ENCODE assay signal across 9 mouse cellular contexts in genomic region chr1:36554633-36555399, GRCm38 (mm10). TPM values are rescaled to one million over a fixed set of nuclear protein-coding genes. Genes with fewer than 3 reads are reported as not detected.
DNase-seq lines count a peak whose midpoint lies in the region; ATAC-seq and TF ChIP-seq lines count a peak whose summit lies in the region.
"Had no signal": no experiment of that assay in that cellular context is flagged by ENCODE, and none has a peak within 500 bp of the region (broad histone marks: within the 10 kb centered on the region; RNA-seq: fewer than 3 reads in every experiment).

No protein-coding gene starts in this region.

- TF ChIP-seq POLR2A in limb, embryonic 14.5 days (IDR thresholded peaks at IDR 0.05; ENCODE audit: borderline replicate concordance, extremely low read depth, insufficient read depth, insufficient read length) = no peak

- DNase-seq in lung, embryonic 14.5 days = no peak
- DNase-seq in lung, postnatal 36 days = no peak
- DNase-seq in heart, postnatal 4 days = peak; percentile 33
- no peak for DNase-seq in limb, embryonic 14.5 days (ENCODE audit: low spot score)
- no peak for DNase-seq in thymus, postnatal 14 days
- DNase-seq in layer of hippocampus, postnatal 36 days = no peak
- DNase-seq in urinary bladder, postnatal 4 days (ENCODE audit: low spot score in 2 of 2) = no peak

- WGBS in lung, embryonic 14.5 days = 61% methylated on average over 21 of the region's 21 CpGs
- 66% methylated on average over 21 of the region's 21 CpGs for WGBS in limb, embryonic 14.5 days
- 66% methylated on average over 21 of the region's 21 CpGs for WGBS in stomach, embryonic 16.5 days

- no peak for TF ChIP-seq CTCF in lung, embryonic 14.5 days (IDR thresholded peaks at IDR 0.05; ENCODE audit: low read depth)

- no peak for ATAC-seq in lung, embryonic 14.5 days (ENCODE audit: insufficient read depth)
- ATAC-seq in limb, embryonic 14.5 days (ENCODE audit: low FRiP score, low read depth) = no peak
- ATAC-seq in stomach, embryonic 16.5 days (ENCODE audit: insufficient read depth, low FRiP score) = no peak

- peaks cover 58% of the 10 kb centered on the region for H3K36me3 ChIP-seq in lung, embryonic 14.5 days (ENCODE audit: insufficient read depth)
- H3K36me3 ChIP-seq in limb, embryonic 14.5 days (ENCODE audit: control insufficient read depth, insufficient read depth, low read length) = peaks cover 56% of the 10 kb centered on the region
- peaks cover 29% of the 10 kb centered on the region for H3K36me3 ChIP-seq in stomach, embryonic 16.5 days (ENCODE audit: control insufficient read depth, insufficient read depth, low read length)

- H3K9me3 ChIP-seq in lung, embryonic 14.5 days (ENCODE audit: low read depth, low read length) = no peaks in the 10 kb centered on the region
- H3K9me3 ChIP-seq in limb, embryonic 14.5 days (ENCODE audit: control insufficient read depth, low read length) = no peaks in the 10 kb centered on the region
- H3K9me3 ChIP-seq in stomach, embryonic 16.5 days (replicated peaks; ENCODE audit: control insufficient read depth, low read length) = no peaks in the 10 kb centered on the region

- H3K27me3 ChIP-seq in lung, embryonic 14.5 days (ENCODE audit: insufficient read depth, low read length) = no peaks in the 10 kb centered on the region
- no peaks in the 10 kb centered on the region for H3K27me3 ChIP-seq in limb, embryonic 14.5 days (ENCODE audit: control insufficient read depth, insufficient read depth, low read length)
- H3K27me3 ChIP-seq in stomach, embryonic 16.5 days (ENCODE audit: control insufficient read depth, insufficient read depth, low read length) = no peaks in the 10 kb centered on the region

- H3K27ac ChIP-seq in lung, embryonic 14.5 days (ENCODE audit: low read depth) = peak overlapping the region; percentile 100; the same call in 1 of the 2 replicates
- peak overlapping the region; percentile 99; the same call in 1 of the 2 replicates for H3K27ac ChIP-seq in limb, embryonic 14.5 days (replicated peaks; ENCODE audit: low read depth, low read length)
- peak overlapping the region; percentile 99 for H3K27ac ChIP-seq in stomach, embryonic 16.5 days (ENCODE audit: low read length)

- H3K4me3 ChIP-seq in lung, embryonic 14.5 days (ENCODE audit: low read depth, low read length) = peak overlapping the region; percentile 94
- H3K4me3 ChIP-seq in limb, embryonic 14.5 days (replicated peaks; ENCODE audit: low read length) = peak overlapping the region; percentile 96
- peak overlapping the region; percentile 88 for H3K4me3 ChIP-seq in stomach, embryonic 16.5 days (replicated peaks; ENCODE audit: low read length)

- H3K4me1 ChIP-seq in lung, embryonic 14.5 days (ENCODE audit: insufficient read depth) = peaks cover 17% of the 10 kb centered on the region
- peaks cover 29% of the 10 kb centered on the region for H3K4me1 ChIP-seq in limb, embryonic 14.5 days (ENCODE audit: control insufficient read depth, insufficient read depth, low read length)
- peaks cover 32% of the 10 kb centered on the region for H3K4me1 ChIP-seq in stomach, embryonic 16.5 days (ENCODE audit: control insufficient read depth, insufficient read depth, low read length)

- H3K4me2 ChIP-seq in lung, embryonic 14.5 days = peak overlapping the region; percentile 98
- peak overlapping the region; percentile 96 for H3K4me2 ChIP-seq in limb, embryonic 14.5 days (replicated peaks; ENCODE audit: low read depth, low read length, severe bottlenecking)
- peak overlapping the region; percentile 83 for H3K4me2 ChIP-seq in stomach, embryonic 16.5 days (ENCODE audit: low read depth, low read length)

- H3K9ac ChIP-seq in lung, embryonic 14.5 days = peak overlapping the region; percentile 25; the same call in 1 of the 2 replicates
- peak overlapping the region; percentile 96; the same call in 1 of the 2 replicates for H3K9ac ChIP-seq in limb, embryonic 14.5 days (ENCODE audit: low read depth, low read length, severe bottlenecking)
- peak overlapping the region; percentile 94 for H3K9ac ChIP-seq in stomach, embryonic 16.5 days (ENCODE audit: low read length)

RNA-seq across cellular contexts. Expression of gene Sema4c, which starts 3.3 kb away (rescaled TPM):
- polyA plus RNA-seq in lung, embryonic 14.5 days (2014; fragmentation: Nextera tagmentation; extraction: Ambion mirVana) = 2.2 and 2.7 TPM in 2 replicates
- total RNA-seq in heart, postnatal 4 days (2021) = 10 to 100 TPM; 26.7 to 31.2 TPM
- 45.9 and 48.5 TPM in 2 replicates for polyA plus RNA-seq in limb, embryonic 14.5 days (2012; rRNA removed)
- polyA plus RNA-seq in limb, embryonic 14.5 days (2014; fragmentation: Nextera tagmentation; extraction: Ambion mirVana) = 2.0 and 4.0 TPM in 2 replicates
- 10.0 and 10.6 TPM in 2 replicates for polyA plus RNA-seq in stomach, embryonic 16.5 days (2015; fragmentation: Nextera tagmentation; extraction: Ambion mirVana)
- total RNA-seq in layer of hippocampus, postnatal 36 days (2021) = 10 to 100 TPM; 11.4 to 11.6 TPM

RNA-seq across cellular contexts. Expression of gene Ankrd39, which starts 7.6 kb away (rescaled TPM):
- polyA plus RNA-seq in lung, embryonic 14.5 days (2014; fragmentation: Nextera tagmentation; extraction: Ambion mirVana) = 18.9 and 19.9 TPM in 2 replicates
- 10 to 100 TPM; 16.0 to 18.5 TPM for total RNA-seq in heart, postnatal 4 days (2021)
- polyA plus RNA-seq in limb, embryonic 14.5 days (2012; rRNA removed) = 22.4 and 26.2 TPM in 2 replicates
- 22.5 and 22.9 TPM in 2 replicates for polyA plus RNA-seq in limb, embryonic 14.5 days (2014; fragmentation: Nextera tagmentation; extraction: Ambion mirVana)
- 26.7 and 30.5 TPM in 2 replicates for polyA plus RNA-seq in stomach, embryonic 16.5 days (2015; fragmentation: Nextera tagmentation; extraction: Ambion mirVana)
- 10 to 100 TPM; 11.9 to 12.6 TPM for total RNA-seq in layer of hippocampus, postnatal 36 days (2021)

RNA-seq across cellular contexts. Expression of gene Gm42417, which starts 15.6 kb away (rescaled TPM):
- not detected in 2 replicates for polyA plus RNA-seq in lung, embryonic 14.5 days (2014; fragmentation: Nextera tagmentation; extraction: Ambion mirVana)
- 10 to 100 TPM; 48.6 to 69.8 TPM for total RNA-seq in heart, postnatal 4 days (2021)
- 0.47 TPM in 1 of 2 replicates, not detected in the other for polyA plus RNA-seq in limb, embryonic 14.5 days (2012; rRNA removed)
- polyA plus RNA-seq in limb, embryonic 14.5 days (2014; fragmentation: Nextera tagmentation; extraction: Ambion mirVana) = not detected in 2 replicates
- polyA plus RNA-seq in stomach, embryonic 16.5 days (2015; fragmentation: Nextera tagmentation; extraction: Ambion mirVana) = 1.9 TPM in 1 of 2 replicates, not detected in the other
- not detected for total RNA-seq in layer of hippocampus, postnatal 36 days (2021)
- polyA plus RNA-seq: liver, embryonic 16.5 days had no signal

RNA-seq across cellular contexts. Expression of gene Ankrd23, which starts 18.1 kb away (rescaled TPM):
- 11.6 and 11.7 TPM in 2 replicates for polyA plus RNA-seq in lung, embryonic 14.5 days (2014; fragmentation: Nextera tagmentation; extraction: Ambion mirVana)
- total RNA-seq in heart, postnatal 4 days (2021) = 100 to 1,000 TPM; 151 to 159 TPM
- polyA plus RNA-seq in limb, embryonic 14.5 days (2012; rRNA removed) = 27.4 and 32.8 TPM in 2 replicates
- polyA plus RNA-seq in limb, embryonic 14.5 days (2014; fragmentation: Nextera tagmentation; extraction: Ambion mirVana) = 9.9 and 11.6 TPM in 2 replicates
- 18.0 and 21.7 TPM in 2 replicates for polyA plus RNA-seq in stomach, embryonic 16.5 days (2015; fragmentation: Nextera tagmentation; extraction: Ambion mirVana)
- 1 to 10 TPM; 7.9 to 8.5 TPM for total RNA-seq in layer of hippocampus, postnatal 36 days (2021)

RNA-seq across cellular contexts. Expression of gene Cnnm3, which starts 43.1 kb away (rescaled TPM):
- 5.4 and 5.9 TPM in 2 replicates for polyA plus RNA-seq in lung, embryonic 14.5 days (2014; fragmentation: Nextera tagmentation; extraction: Ambion mirVana)
- 10 to 100 TPM; 14.9 to 15.7 TPM for total RNA-seq in heart, postnatal 4 days (2021)
- polyA plus RNA-seq in limb, embryonic 14.5 days (2012; rRNA removed) = 22.5 and 25.9 TPM in 2 replicates
- polyA plus RNA-seq in limb, embryonic 14.5 days (2014; fragmentation: Nextera tagmentation; extraction: Ambion mirVana) = 6.4 and 6.8 TPM in 2 replicates
- polyA plus RNA-seq in stomach, embryonic 16.5 days (2015; fragmentation: Nextera tagmentation; extraction: Ambion mirVana) = 2.5 and 3.0 TPM in 2 replicates
- 10 to 100 TPM; 29.0 to 39.0 TPM for total RNA-seq in layer of hippocampus, postnatal 36 days (2021)

Comparison
In these comparisons a context has a peak if more than half of its experiments do, and no peak if none do; other contexts are left out.
1. H3K9ac ChIP-seq: peak in every context shown above with its lines; median percentile 96 in limb, embryonic 14.5 days; 94 in stomach, embryonic 16.5 days; 25 in lung, embryonic 14.5 days.